Mouse (Mus musculus) MEL (cell line): ENCODE data around the gene Mcu.

Experiments
- CTCF ChIP-seq, 3 experiments: IDR thresholded peaks in 2 of 3; conservative IDR thresholded peaks in 1 of 3; 2 replicates each; pipeline ENCODE4 v1.5.1; 2011 to 2012; ENCODE audit warnings: low read length in 3 of 3, low read depth in 2 of 3, mild to moderate bottlenecking in 2 of 3, improper control_type of control experiment in 1 of 3, inconsistent platforms in 1 of 3, mixed read lengths in 1 of 3, moderate library complexity in 1 of 3; ENCODE audit not compliant: control insufficient read depth in 1 of 3, insufficient read depth in 1 of 3, poor library complexity in 1 of 3, severe bottlenecking in 1 of 3
- NRF1 ChIP-seq: IDR thresholded peaks from 2 replicates; pipeline ENCODE4 v1.6.1; 2014; ENCODE audit warnings: low read depth, mild to moderate bottlenecking, inconsistent platforms, low read length, improper control_type of control experiment, moderate library complexity; ENCODE audit not compliant: poor library complexity, insufficient read depth, severe bottlenecking

DNA sequence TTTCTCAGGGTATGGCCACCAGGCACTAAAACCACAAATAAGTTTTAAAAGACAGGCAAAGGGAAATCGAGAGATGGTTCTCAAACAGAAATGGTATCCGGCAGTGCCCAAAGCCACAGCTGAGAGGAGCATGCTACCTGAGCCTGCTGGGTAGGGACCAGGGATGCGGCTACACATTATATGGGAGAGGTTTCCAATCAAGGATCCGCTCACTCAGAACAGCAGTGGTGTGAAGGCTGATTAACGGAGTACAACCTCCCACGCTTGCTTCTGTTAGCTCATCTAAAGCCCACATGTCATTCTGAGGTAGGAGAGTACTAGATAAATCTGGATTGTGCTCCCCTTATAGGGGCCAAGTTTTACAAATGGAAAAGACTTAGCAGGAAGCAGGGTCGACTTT lies 28.4 kb downstream of the Mcu start:
- TF ChIP-seq CTCF (IDR thresholded peaks at IDR 0.05 in 2 of 3, conservative IDR thresholded peaks at IDR 0.05 in 1 of 3; ENCODE audit: control insufficient read depth in 1 of 3, insufficient read depth in 1 of 3, low read depth in 2 of 3, low read length in 3 of 3, poor library complexity in 1 of 3, severe bottlenecking in 1 of 3) (no peak), NRF1 (no peak)
